Mouse (Mus musculus) megakaryocyte, embryonic 14.5 days (primary cell): ENCODE results near the gene Il34.

ENCODE experiments used
- FLI1 ChIP-seq: IDR thresholded peaks from 2 replicates; pipeline ENCODE4 v1.6.1; 2012; ENCODE audit warnings: low read length, inconsistent platforms, mixed read lengths
- GATA1 ChIP-seq: IDR thresholded peaks from 3 replicates; pipeline ENCODE4 v1.6.1; 2012; ENCODE audit warnings: mixed read lengths, low read length, inconsistent platforms, borderline replicate concordance

GRCm38 (mm10) chr8:110731346-110731859 lies 74.3 kb downstream of the Il34 start:
- TF ChIP-seq GATA1: no peak
- TF ChIP-seq FLI1: no peak
